Mouse (Mus musculus): ENCODE results near the gene Ctss. TPM values are rescaled to one million over a fixed set of nuclear protein-coding genes. Genes with fewer than 3 reads are reported as not detected.

The Ctss gene
- 92.8 TPM for polyA plus RNA-seq (2014; fragmentation: Illumina TruSeq; extraction: RNeasy Lipid Tissue Mini Kit (QIAGEN cat#74804); ENCODE audit: low read depth, low replicate concordance)

GRCm38 (mm10) chr3:95526622-95527211, at the start of gene Ctss:
Gene Ctss, plus strand, starts transcription at chr3:95526786.

GRCm38 (mm10) chr3:95499024-95499423, 27.6 kb upstream of the Ctss start, which contains the start of gene Ctsk:
Gene Ctsk, plus strand, starts transcription at chr3:95499256.

GRCm38 (mm10) chr3:95559437-95559836, 32.9 kb downstream of the Ctss start, which contains the start of gene Hormad1:
Gene Hormad1, plus strand, starts transcription at chr3:95559677.

GRCm38 (mm10) chr3:95588604-95589086, 62.1 kb downstream of the Ctss start, which contains the start of gene Golph3l:
Gene Golph3l, plus strand, starts transcription at chr3:95588934.

Other genes with a start within 250 kb of the Ctss start
- gene Mindy1, start 245.4 kb upstream of the Ctss start, polyA plus RNA-seq (2014; fragmentation: Illumina TruSeq; extraction: RNeasy Lipid Tissue Mini Kit (QIAGEN cat#74804); ENCODE audit: low read depth, low replicate concordance), result 62.4 TPM
- gene Prune1, start 244.7 kb upstream of the Ctss start, polyA plus RNA-seq (2014; fragmentation: Illumina TruSeq; extraction: RNeasy Lipid Tissue Mini Kit (QIAGEN cat#74804); ENCODE audit: low read depth, low replicate concordance), result 19.0 TPM
- gene Anxa9, start 219.6 kb upstream of the Ctss start, polyA plus RNA-seq (2014; fragmentation: Illumina TruSeq; extraction: RNeasy Lipid Tissue Mini Kit (QIAGEN cat#74804); ENCODE audit: low read depth, low replicate concordance), result 18.4 TPM
- gene Cers2, start 212.0 kb upstream of the Ctss start, polyA plus RNA-seq (2014; fragmentation: Illumina TruSeq; extraction: RNeasy Lipid Tissue Mini Kit (QIAGEN cat#74804); ENCODE audit: low read depth, low replicate concordance), result 147 TPM
- 22.0 TPM for gene Setdb1, start 169.6 kb upstream of the Ctss start, polyA plus RNA-seq (2014; fragmentation: Illumina TruSeq; extraction: RNeasy Lipid Tissue Mini Kit (QIAGEN cat#74804); ENCODE audit: low read depth, low replicate concordance)
- 2.8 TPM for gene 4930558C23Rik, start 123.9 kb upstream of the Ctss start, polyA plus RNA-seq (2014; fragmentation: Illumina TruSeq; extraction: RNeasy Lipid Tissue Mini Kit (QIAGEN cat#74804); ENCODE audit: low read depth, low replicate concordance)
- 32.5 TPM for gene Arnt, start 92.4 kb upstream of the Ctss start, polyA plus RNA-seq (2014; fragmentation: Illumina TruSeq; extraction: RNeasy Lipid Tissue Mini Kit (QIAGEN cat#74804); ENCODE audit: low read depth, low replicate concordance)
- gene Ctsk, start 27.5 kb upstream of the Ctss start, polyA plus RNA-seq (2014; fragmentation: Illumina TruSeq; extraction: RNeasy Lipid Tissue Mini Kit (QIAGEN cat#74804); ENCODE audit: low read depth, low replicate concordance), result 25.0 TPM
- 2.4 TPM for gene Hormad1, start 32.9 kb downstream of the Ctss start, polyA plus RNA-seq (2014; fragmentation: Illumina TruSeq; extraction: RNeasy Lipid Tissue Mini Kit (QIAGEN cat#74804); ENCODE audit: low read depth, low replicate concordance)
- gene Golph3l, start 62.1 kb downstream of the Ctss start, polyA plus RNA-seq (2014; fragmentation: Illumina TruSeq; extraction: RNeasy Lipid Tissue Mini Kit (QIAGEN cat#74804); ENCODE audit: low read depth, low replicate concordance), result 35.2 TPM
- gene Ensa, start 98.2 kb downstream of the Ctss start, polyA plus RNA-seq (2014; fragmentation: Illumina TruSeq; extraction: RNeasy Lipid Tissue Mini Kit (QIAGEN cat#74804); ENCODE audit: low read depth, low replicate concordance), result 86.7 TPM
- gene Mcl1, start 132.0 kb downstream of the Ctss start, polyA plus RNA-seq (2014; fragmentation: Illumina TruSeq; extraction: RNeasy Lipid Tissue Mini Kit (QIAGEN cat#74804); ENCODE audit: low read depth, low replicate concordance), result 80.7 TPM
- 16.6 TPM for gene Adamtsl4, start 161.1 kb downstream of the Ctss start, polyA plus RNA-seq (2014; fragmentation: Illumina TruSeq; extraction: RNeasy Lipid Tissue Mini Kit (QIAGEN cat#74804); ENCODE audit: low read depth, low replicate concordance)
- 174 TPM for gene Ecm1, start 212.8 kb downstream of the Ctss start, polyA plus RNA-seq (2014; fragmentation: Illumina TruSeq; extraction: RNeasy Lipid Tissue Mini Kit (QIAGEN cat#74804); ENCODE audit: low read depth, low replicate concordance)
- gene Tars2, start 233.4 kb downstream of the Ctss start, polyA plus RNA-seq (2014; fragmentation: Illumina TruSeq; extraction: RNeasy Lipid Tissue Mini Kit (QIAGEN cat#74804); ENCODE audit: low read depth, low replicate concordance), result 24.0 TPM

Data from adipose tissue, adult 10 weeks (tissue).